Mouse (Mus musculus) olfactory bulb, adult 2 months (tissue): ENCODE measurements at regions not wholly inside any gene's neighbourhood (a gene's known extent, or its start where the extent isn't known, plus 50 kb on each side); places are given as distances from the start of the nearest gene placed in this dataset.

Source experiments
- H3K27ac ChIP-seq: fragments of 200-500 bp; 2 replicates; pipeline ENCODE4 v1.5.1; 2012; ENCODE audit warnings: low read depth, low read length; ENCODE audit not compliant: insufficient read depth
- H3K4me1 ChIP-seq: fragments of 200-500 bp; 2 replicates; pipeline ENCODE4 v1.6.1; 2012; ENCODE audit warnings: low read length; ENCODE audit not compliant: control insufficient read depth, insufficient read depth
- H3K4me3 ChIP-seq: fragments of 200-500 bp; 2 replicates; pipeline ENCODE4 v1.5.1; 2012; ENCODE audit warnings: mild to moderate bottlenecking, low read depth, low read length, moderate library complexity; ENCODE audit not compliant: insufficient read depth
- CTCF ChIP-seq: fragments of 200-500 bp; IDR thresholded peaks from 2 replicates; pipeline ENCODE4 v1.5.1; 2012; ENCODE audit warnings: low read depth, mild to moderate bottlenecking, low read length, moderate library complexity; ENCODE audit not compliant: insufficient read depth
- POLR2A ChIP-seq: fragments of 200-500 bp; IDR thresholded peaks from 2 replicates; pipeline ENCODE4 v1.6.1; 2012; ENCODE audit warnings: mild to moderate bottlenecking, low read depth, low read length, moderate library complexity; ENCODE audit not compliant: insufficient read depth
- WGBS: fragments of 180-500 bp; shearing (Covaris S2); methylation state at CpG from one replicate; pipeline ENCODE4 v1.1.7; 2018; 5-methylcytosine and 5-hydroxymethylcytosine counted together

GRCm38 (mm10) chr5:39557376-39558001, 197.8 kb downstream of the Hs3st1 start:
- Histone ChIP-seq H3K4me1 (no peaks in the 10 kb centered on the region), H3K4me3 (no peak overlapping the region), H3K27ac (no peak overlapping the region)
- TF ChIP-seq CTCF (no peak), POLR2A (no peak)
- WGBS: 55% methylated on average over 4 of the region's 4 CpGs

- H3K4me3 ChIP-seq: no peak overlapping the region
- no peak overlapping the region for H3K27ac ChIP-seq
- no peaks in the 10 kb centered on the region for H3K4me1 ChIP-seq
- TF ChIP-seq POLR2A (no peak), CTCF (no peak)
- 47% methylated on average over 2 of the region's 2 CpGs for WGBS
Measured at GRCm38 (mm10) chr5:39537044-39537443, 218.2 kb downstream of the Hs3st1 start.

GRCm38 (mm10) chr5:39536351-39536750, 218.9 kb downstream of the Hs3st1 start:
- no peak for TF ChIP-seq CTCF
- no peak for TF ChIP-seq POLR2A
- H3K27ac ChIP-seq: no peak overlapping the region
- 39% methylated on average over 2 of the region's 2 CpGs for WGBS
- H3K4me3 ChIP-seq: no peak overlapping the region
- no peaks in the 10 kb centered on the region for H3K4me1 ChIP-seq

- 24% methylated on average over 1 of the region's 1 CpGs for WGBS
Measured at GRCm38 (mm10) chr5:39510246-39510645, 245.0 kb downstream of the Hs3st1 start.

GRCm38 (mm10) chr5:39482756-39483155, 272.5 kb downstream of the Hs3st1 start:
- 53% methylated on average over 5 of the region's 5 CpGs for WGBS
- Histone ChIP-seq H3K4me1 (no peaks in the 10 kb centered on the region), H3K27ac (no peak overlapping the region), H3K4me3 (no peak overlapping the region)
- no peak for TF ChIP-seq POLR2A
- TF ChIP-seq CTCF: no peak

More at GRCm38 (mm10) chr5:39510246-39510645, 245.0 kb downstream of the Hs3st1 start:
- H3K27ac ChIP-seq: no peak overlapping the region
- H3K4me3 ChIP-seq: no peak overlapping the region
- no peak for TF ChIP-seq CTCF
- TF ChIP-seq POLR2A: no peak
- no peaks in the 10 kb centered on the region for H3K4me1 ChIP-seq

- WGBS: 76% methylated on average over 2 of the region's 2 CpGs
- Histone ChIP-seq H3K27ac (no peak overlapping the region), H3K4me3 (no peak overlapping the region), H3K4me1 (no peaks in the 10 kb centered on the region)
- TF ChIP-seq CTCF (no peak), POLR2A (no peak)
Measured at GRCm38 (mm10) chr5:39458116-39458525, 297.2 kb downstream of the Hs3st1 start.

- no peak overlapping the region for H3K4me3 ChIP-seq
- H3K27ac ChIP-seq: no peak overlapping the region
- no peak for TF ChIP-seq POLR2A
- no peak for TF ChIP-seq CTCF
- no peaks in the 10 kb centered on the region for H3K4me1 ChIP-seq
Measured at GRCm38 (mm10) chr5:39453706-39454105, 301.6 kb downstream of the Hs3st1 start.

- 58% methylated on average over 3 of the region's 3 CpGs for WGBS
Measured at GRCm38 (mm10) chr5:39440817-39441216, 314.5 kb downstream of the Hs3st1 start.

GRCm38 (mm10) chr5:39437463-39438201, 317.6 kb downstream of the Hs3st1 start:
- WGBS: 55% methylated on average over 4 of the region's 4 CpGs
- no peak overlapping the region for H3K4me3 ChIP-seq
- TF ChIP-seq CTCF (no peak), POLR2A (no peak)
- no peaks in the 10 kb centered on the region for H3K4me1 ChIP-seq
- H3K27ac ChIP-seq: no peak overlapping the region

More at GRCm38 (mm10) chr5:39440817-39441216, 314.5 kb downstream of the Hs3st1 start:
- H3K4me3 ChIP-seq: no peak overlapping the region
- no peaks in the 10 kb centered on the region for H3K4me1 ChIP-seq
- no peak overlapping the region for H3K27ac ChIP-seq
- TF ChIP-seq POLR2A (no peak), CTCF (no peak)

GRCm38 (mm10) chr5:39426053-39426452, 329.2 kb downstream of the Hs3st1 start:
- TF ChIP-seq POLR2A: no peak
- TF ChIP-seq CTCF: no peak
- Histone ChIP-seq H3K4me3 (no peak overlapping the region), H3K27ac (no peak overlapping the region), H3K4me1 (no peaks in the 10 kb centered on the region)
- whole genome bisulfite sequencing: 36% methylated on average over 3 of the region's 3 CpGs
